Mouse (Mus musculus): Measurements from ENCODE around the gene Lrrtm4. TPM values are rescaled to one million over a fixed set of nuclear protein-coding genes. Genes with fewer than 3 reads are reported as not detected.

Gene Lrrtm4
- total RNA-seq, 2 experiments from 2014 or later, result 44.1 to 50.0 TPM

- no peak for DNase-seq (ENCODE audit: low spot score in 2 of 2)
Observed at GRCm38 (mm10) chr6:80303568-80303967, 284.9 kb downstream of the Lrrtm4 start.

GRCm38 (mm10) chr6:80328391-80328790 lies 309.7 kb downstream of the Lrrtm4 start:
- no peak for DNase-seq (ENCODE audit: low spot score in 2 of 2)

GRCm38 (mm10) chr6:80331751-80332150 lies 313.1 kb downstream of the Lrrtm4 start:
- no peak for DNase-seq (ENCODE audit: low spot score in 2 of 2)

- DNase-seq (ENCODE audit: low spot score in 2 of 2), result no peak
Observed at GRCm38 (mm10) chr6:80352307-80352706, 333.6 kb downstream of the Lrrtm4 start.

- no peak for DNase-seq (ENCODE audit: low spot score in 2 of 2)
Observed at GRCm38 (mm10) chr6:80357092-80357491, 338.4 kb downstream of the Lrrtm4 start.

- DNase-seq (ENCODE audit: low spot score in 2 of 2), result no peak
Observed at GRCm38 (mm10) chr6:80363593-80363992, 344.9 kb downstream of the Lrrtm4 start.

- DNase-seq (ENCODE audit: low spot score in 2 of 2), result no peak
Observed at GRCm38 (mm10) chr6:80366532-80366931, 347.9 kb downstream of the Lrrtm4 start.

- no peak for DNase-seq (ENCODE audit: low spot score in 2 of 2)
Observed at GRCm38 (mm10) chr6:80389571-80389970, 370.9 kb downstream of the Lrrtm4 start.

GRCm38 (mm10) chr6:80406757-80407156 lies 388.1 kb downstream of the Lrrtm4 start:
- DNase-seq (ENCODE audit: low spot score in 2 of 2), result no peak

- no peak for DNase-seq (ENCODE audit: low spot score in 2 of 2)
Observed at GRCm38 (mm10) chr6:80440135-80440534, 421.5 kb downstream of the Lrrtm4 start.

- DNase-seq (ENCODE audit: low spot score in 2 of 2), result no peak
Observed at GRCm38 (mm10) chr6:80470546-80470945, 451.9 kb downstream of the Lrrtm4 start.

- peak in 1 of 2 experiments; percentile 20 for DNase-seq (ENCODE audit: low spot score in 2 of 2)
Observed at GRCm38 (mm10) chr6:80476153-80476552, 457.5 kb downstream of the Lrrtm4 start.

- DNase-seq (ENCODE audit: low spot score in 2 of 2), result no peak
Observed at GRCm38 (mm10) chr6:80545017-80545416, 526.3 kb downstream of the Lrrtm4 start.

GRCm38 (mm10) chr6:80549907-80550306 lies 531.2 kb downstream of the Lrrtm4 start:
- no peak for DNase-seq (ENCODE audit: low spot score in 2 of 2)

GRCm38 (mm10) chr6:80553398-80553797 lies 534.7 kb downstream of the Lrrtm4 start:
- peak; percentile 21 to 26 for DNase-seq (ENCODE audit: low spot score in 2 of 2)

- DNase-seq (ENCODE audit: low spot score in 2 of 2), result no peak
Observed at GRCm38 (mm10) chr6:80554991-80555390, 536.3 kb downstream of the Lrrtm4 start.

- DNase-seq (ENCODE audit: low spot score in 2 of 2), result no peak
Observed at GRCm38 (mm10) chr6:80577227-80577626, 558.5 kb downstream of the Lrrtm4 start.

GRCm38 (mm10) chr6:80582225-80582624 lies 563.5 kb downstream of the Lrrtm4 start:
- DNase-seq (ENCODE audit: low spot score in 2 of 2), result no peak

GRCm38 (mm10) chr6:80589776-80590175 lies 571.1 kb downstream of the Lrrtm4 start:
- no peak for DNase-seq (ENCODE audit: low spot score in 2 of 2)

- no peak for DNase-seq (ENCODE audit: low spot score in 2 of 2)
Observed at GRCm38 (mm10) chr6:80619508-80619907, 600.8 kb downstream of the Lrrtm4 start.

- DNase-seq (ENCODE audit: low spot score in 2 of 2), result peak; percentile 11 to 45
Observed at GRCm38 (mm10) chr6:80622676-80623334, 604.1 kb downstream of the Lrrtm4 start.

- DNase-seq (ENCODE audit: low spot score in 2 of 2), result no peak
Observed at GRCm38 (mm10) chr6:80625509-80625908, 606.8 kb downstream of the Lrrtm4 start.

GRCm38 (mm10) chr6:80662729-80663128 lies 644.1 kb downstream of the Lrrtm4 start:
- no peak for DNase-seq (ENCODE audit: low spot score in 2 of 2)

Data from layer of hippocampus, postnatal 10 days (tissue).